Mouse (Mus musculus) embryonic stem cell, embryonic (primary cell): Measurements from ENCODE around the gene Olfml2a.

ENCODE experiments used
- CTCF ChIA-PET, 4 experiments: fragments of 300-600 bp in 2 of 4; fragments of 350-600 bp in 2 of 4; sonication (Branson Sonifier 250); formaldehyde crosslinking; loops; one replicate each; lab custom pipeline; 2022; ENCODE audit warnings: inconsistent platforms in 2 of 4; lab: Charles Lee
- POLR2A ChIA-PET, 4 experiments: fragments of 300-600 bp in 2 of 4; fragments of 350-600 bp in 2 of 4; sonication (Branson Sonifier 250); formaldehyde crosslinking; loops; one replicate each; lab custom pipeline; 2022; ENCODE audit warnings: antibody characterized with exemption in 4 of 4, inconsistent platforms in 1 of 4; lab: Charles Lee

Olfml2a gene

GRCm38 (mm10) chr2:38930269-38930668 is 1.5 kb upstream of the Olfml2a start:
- CTCF ChIA-PET = interaction anchor here in 1 of 4 experiments (0.8 to 2.3 kb wide), 3 partner anchors 8 to 68 kb away, joined by 3 to 15 read pairs (median 6); no protein-coding TSS in a partner anchor
- POLR2A ChIA-PET = interaction anchor here in 3 of 4 experiments (0.7 to 2.8 kb wide), 4 partner anchors 18 to 75 kb away, joined by 3 to 15 read pairs (median 5); partner anchors contain the start of genes Arpc5l (in 2 of the 3) and Rpl35 (in 2 of the 3)

GRCm38 (mm10) chr2:38933931-38934330 is 2.2 kb downstream of the Olfml2a start:
- POLR2A ChIA-PET = interaction anchor here in 1 of 4 experiments (1.0 kb wide), 1 partner anchor 9 kb away, joined by 5 read pairs; no protein-coding TSS in a partner anchor
- CTCF ChIA-PET = no interaction called here

GRCm38 (mm10) chr2:38934936-38935335 is 3.2 kb downstream of the Olfml2a start:
- POLR2A ChIA-PET = interaction anchor here in 1 of 4 experiments (0.5 to 1.6 kb wide), 3 partner anchors 9 to 135 kb away, joined by 3 to 5 read pairs (median 5); partner anchors contain the start of genes Arpc5l and Rpl35
- CTCF ChIA-PET = interaction anchor here in 1 of 4 experiments (0.5 kb wide), 1 partner anchor 19 kb away, joined by 3 read pairs; no protein-coding TSS in a partner anchor

- CTCF ChIA-PET = interaction anchor here in 2 of 4 experiments (1.0 to 1.2 kb wide), 2 partner anchors 61 kb away, joined by 3 to 4 read pairs; no protein-coding TSS in a partner anchor
- POLR2A ChIA-PET = no interaction called here
Measured at GRCm38 (mm10) chr2:38936721-38937378, 5.1 kb downstream of the Olfml2a start.

GRCm38 (mm10) chr2:38937396-38937795 is 5.6 kb downstream of the Olfml2a start:
- POLR2A ChIA-PET = interaction anchor here in 1 of 4 experiments (1.9 kb wide), 1 partner anchor 68 kb away, joined by 4 read pairs; the partner anchor contains the start of genes Arpc5l and Rpl35

GRCm38 (mm10) chr2:38938007-38938406 is 6.2 kb downstream of the Olfml2a start:
- POLR2A ChIA-PET = interaction anchor here in 1 of 4 experiments (0.5 to 1.9 kb wide), 2 partner anchors 68 to 563 kb away, joined by 3 to 4 read pairs; partner anchors contain the start of genes Arpc5l and Rpl35
- CTCF ChIA-PET = interaction anchor here in 1 of 4 experiments (1.0 kb wide), 1 partner anchor 60 kb away, joined by 3 read pairs; no protein-coding TSS in a partner anchor

More at GRCm38 (mm10) chr2:38937396-38937795, 5.6 kb downstream of the Olfml2a start:
- CTCF ChIA-PET = interaction anchor here in 1 of 4 experiments (1.0 kb wide), 1 partner anchor 61 kb away, joined by 3 read pairs; no protein-coding TSS in a partner anchor

GRCm38 (mm10) chr2:38939047-38939446 is 7.3 kb downstream of the Olfml2a start:
- CTCF ChIA-PET = interaction anchor here in 1 of 4 experiments (0.6 to 1.2 kb wide), 3 partner anchors 9 to 47 kb away, joined by 3 read pairs; no protein-coding TSS in a partner anchor
- POLR2A ChIA-PET = interaction anchor here in 2 of 4 experiments (0.5 to 1.9 kb wide), 5 partner anchors 13 to 458 kb away, joined by 3 to 7 read pairs (median 4); partner anchors contain the start of genes Arpc5l (in 1 of the 2) and Rpl35 (in 1 of the 2)

- ChIA-PET POLR2A (interaction anchor here in 2 of 4 experiments (0.6 to 2.0 kb wide), 4 partner anchors 16 to 159 kb away, joined by 3 to 6 read pairs (median 3); no protein-coding TSS in a partner anchor), CTCF (interaction anchor here in 2 of 4 experiments (0.9 to 1.1 kb wide), 3 partner anchors 9 to 144 kb away, joined by 3 to 8 read pairs (median 4); partner anchors contain the start of gene Olfml2a (in 1 of the 2))
Measured at GRCm38 (mm10) chr2:38941426-38941825, 9.6 kb downstream of the Olfml2a start.

- ChIA-PET CTCF (interaction anchor here in 3 of 4 experiments (0.8 to 1.1 kb wide), 3 partner anchors 9 to 145 kb away, joined by 3 to 8 read pairs (median 3); no protein-coding TSS in a partner anchor), POLR2A (interaction anchor here in 2 of 4 experiments (1.0 to 2.0 kb wide), 2 partner anchors 16 to 58 kb away, joined by 3 to 6 read pairs; no protein-coding TSS in a partner anchor)
Measured at GRCm38 (mm10) chr2:38941898-38942297, 10.1 kb downstream of the Olfml2a start.

- ChIA-PET CTCF (interaction anchor here in 2 of 4 experiments (1.0 to 1.6 kb wide), 4 partner anchors 12 to 65 kb away, joined by 3 to 4 read pairs (median 3); partner anchors contain the start of gene Olfml2a (in 1 of the 2)), POLR2A (interaction anchor here in 3 of 4 experiments (0.5 to 2.2 kb wide), 7 partner anchors 12 to 285 kb away, joined by 3 to 10 read pairs (median 3); partner anchors contain the start of genes Olfml2a (in 1 of the 3) and Rpl35 (in 1 of the 3))
Measured at GRCm38 (mm10) chr2:38943161-38943560, 11.4 kb downstream of the Olfml2a start.

GRCm38 (mm10) chr2:38943977-38944376 is 12.2 kb downstream of the Olfml2a start:
- ChIA-PET POLR2A (interaction anchor here in 2 of 4 experiments (0.8 to 2.2 kb wide), 7 partner anchors 13 to 62 kb away, joined by 3 to 10 read pairs (median 4); partner anchors contain the start of genes Olfml2a (in 1 of the 2) and Rpl35 (in 1 of the 2)), CTCF (interaction anchor here in 2 of 4 experiments (1.0 to 1.6 kb wide), 4 partner anchors 13 to 64 kb away, joined by 3 to 4 read pairs (median 3); partner anchors contain the start of gene Olfml2a (in 1 of the 2))

- POLR2A ChIA-PET = interaction anchor here in 2 of 4 experiments (0.5 to 2.2 kb wide), 5 partner anchors 19 to 147 kb away, joined by 3 to 10 read pairs (median 3); partner anchors contain the start of gene Rpl35 (in 1 of the 2)
- CTCF ChIA-PET = interaction anchor here (0.6 to 1.6 kb wide), 7 partner anchors 13 to 314 kb away, joined by 3 to 10 read pairs (median 4); partner anchors contain the start of gene Olfml2a (in 1 of the 4)
Measured at GRCm38 (mm10) chr2:38944460-38945161, 12.8 kb downstream of the Olfml2a start.

GRCm38 (mm10) chr2:38947566-38947965 is 15.8 kb downstream of the Olfml2a start:
- POLR2A ChIA-PET = interaction anchor here in 1 of 4 experiments (1.8 kb wide), 1 partner anchor 16 kb away, joined by 5 read pairs; the partner anchor contains the start of gene Olfml2a
- CTCF ChIA-PET = interaction anchor here in 1 of 4 experiments (0.5 kb wide), 1 partner anchor 16 kb away, joined by 7 read pairs; no protein-coding TSS in a partner anchor

- ChIA-PET CTCF (interaction anchor here in 2 of 4 experiments (0.6 to 1.4 kb wide), 3 partner anchors 9 to 1809 kb away, joined by 3 to 6 read pairs (median 3); partner anchors contain the start of gene Olfml2a (in 1 of the 2)), POLR2A (interaction anchor here in 2 of 4 experiments (0.7 to 1.7 kb wide), 5 partner anchors 23 to 240 kb away, joined by 3 to 4 read pairs (median 3); partner anchors contain the start of gene Scai (in 1 of the 2))
Measured at GRCm38 (mm10) chr2:38950281-38950719, 18.5 kb downstream of the Olfml2a start.

GRCm38 (mm10) chr2:38953152-38953883 is 21.5 kb downstream of the Olfml2a start:
- ChIA-PET CTCF (no interaction called here), POLR2A (no interaction called here)

GRCm38 (mm10) chr2:38956062-38956461 is 24.3 kb downstream of the Olfml2a start:
- POLR2A ChIA-PET = interaction anchor here in 1 of 4 experiments (0.5 to 1.2 kb wide), 2 partner anchors 17 to 22 kb away, joined by 3 to 4 read pairs; no protein-coding TSS in a partner anchor
- CTCF ChIA-PET = no interaction called here
